Mouse (Mus musculus): ENCODE measurements at regions not wholly inside any gene's neighbourhood (a gene's known extent, or its start where the extent isn't known, plus 50 kb on each side); places are given as distances from the start of the nearest gene placed in this dataset.
"Not testable (repeated sequence)": the region's sequence is repeated elsewhere in the genome, so short reads cannot be mapped to it uniquely, and the experiment has no call there.

- Histone ChIP-seq H3K27ac (ENCODE audit: insufficient read depth, low read length) (no peak overlapping the region), H3K4me1 (ENCODE audit: control insufficient read depth, insufficient read depth, insufficient read length) (no peaks in the 10 kb centered on the region), H3K27me3 (ENCODE audit: control insufficient read depth, insufficient read depth, low read length) (no peaks in the 10 kb centered on the region), H3K36me3 (ENCODE audit: control insufficient read depth, insufficient read depth, low read length) (no peaks in the 10 kb centered on the region), H3K4me3 (ENCODE audit: extremely low read depth, insufficient read depth, insufficient read length) (no peak overlapping the region)
- no peak for DNase-seq (ENCODE audit: low read depth in 1 of 2, low spot score in 2 of 2)
- TF ChIP-seq POLR2A (IDR thresholded peaks at IDR 0.05; ENCODE audit: low read depth, low read length) (no peak), CTCF (IDR thresholded peaks at IDR 0.05; ENCODE audit: extremely low read depth, insufficient read depth, insufficient read length, insufficient replicate concordance) (no peak)
- 91% methylated on average over 4 of the region's 4 CpGs for WGBS
Measured at GRCm38 (mm10) chr3:40355103-40355502, 176.0 kb upstream of the Intu start.

- TF ChIP-seq POLR2A (IDR thresholded peaks at IDR 0.05; ENCODE audit: low read depth, low read length), result no peak
- no peak for TF ChIP-seq CTCF (IDR thresholded peaks at IDR 0.05; ENCODE audit: extremely low read depth, insufficient read depth, insufficient read length, insufficient replicate concordance)
- DNase-seq (ENCODE audit: low read depth in 1 of 2, low spot score in 2 of 2), result no peak
- Histone ChIP-seq H3K4me3 (ENCODE audit: extremely low read depth, insufficient read depth, insufficient read length) (no peak overlapping the region), H3K36me3 (ENCODE audit: control insufficient read depth, insufficient read depth, low read length) (no peaks in the 10 kb centered on the region), H3K27ac (ENCODE audit: insufficient read depth, low read length) (no peak overlapping the region), H3K4me1 (ENCODE audit: control insufficient read depth, insufficient read depth, insufficient read length) (no peaks in the 10 kb centered on the region), H3K27me3 (ENCODE audit: control insufficient read depth, insufficient read depth, low read length) (no peaks in the 10 kb centered on the region)
- 88% methylated on average over 4 of the region's 4 CpGs for WGBS
Measured at GRCm38 (mm10) chr3:40368421-40368820, 162.7 kb upstream of the Intu start.

- H3K27me3 ChIP-seq (ENCODE audit: control insufficient read depth, insufficient read depth, low read length), result no peaks in the 10 kb centered on the region
- TF ChIP-seq POLR2A (IDR thresholded peaks at IDR 0.05; ENCODE audit: low read depth, low read length) (no peak), CTCF (IDR thresholded peaks at IDR 0.05; ENCODE audit: extremely low read depth, insufficient read depth, insufficient read length, insufficient replicate concordance) (no peak)
- H3K4me1 ChIP-seq (ENCODE audit: control insufficient read depth, insufficient read depth, insufficient read length), result no peaks in the 10 kb centered on the region
- DNase-seq (ENCODE audit: low read depth in 1 of 2, low spot score in 2 of 2), result no peak
- H3K36me3 ChIP-seq (ENCODE audit: control insufficient read depth, insufficient read depth, low read length), result no peaks in the 10 kb centered on the region
- H3K27ac ChIP-seq (ENCODE audit: insufficient read depth, low read length), result no peak overlapping the region
- H3K4me3 ChIP-seq (ENCODE audit: extremely low read depth, insufficient read depth, insufficient read length), result no peak overlapping the region
- WGBS, result 67% methylated on average over 7 of the region's 7 CpGs
Measured at GRCm38 (mm10) chr3:40371411-40371810, 159.7 kb upstream of the Intu start.

- not testable (repeated sequence) for H3K27ac ChIP-seq (ENCODE audit: insufficient read depth, low read length); DNase-seq (ENCODE audit: low read depth in 1 of 2, low spot score in 2 of 2); H3K4me1 ChIP-seq (ENCODE audit: control insufficient read depth, insufficient read depth, insufficient read length); H3K27me3 ChIP-seq (ENCODE audit: control insufficient read depth, insufficient read depth, low read length); H3K4me3 ChIP-seq (ENCODE audit: extremely low read depth, insufficient read depth, insufficient read length); H3K36me3 ChIP-seq (ENCODE audit: control insufficient read depth, insufficient read depth, low read length)
Measured at GRCm38 (mm10) chr3:40376220-40376619, 154.9 kb upstream of the Intu start.

GRCm38 (mm10) chr3:40377416-40377815 lies 153.7 kb upstream of the Intu start:
- TF ChIP-seq POLR2A (IDR thresholded peaks at IDR 0.05; ENCODE audit: low read depth, low read length), result no peak
- TF ChIP-seq CTCF (IDR thresholded peaks at IDR 0.05; ENCODE audit: extremely low read depth, insufficient read depth, insufficient read length, insufficient replicate concordance), result no peak
- 82% methylated on average over 7 of the region's 7 CpGs for WGBS
- H3K4me3 ChIP-seq (ENCODE audit: extremely low read depth, insufficient read depth, insufficient read length), result no peak overlapping the region
- DNase-seq (ENCODE audit: low read depth in 1 of 2, low spot score in 2 of 2), result no peak
- H3K36me3 ChIP-seq (ENCODE audit: control insufficient read depth, insufficient read depth, low read length), result no peaks in the 10 kb centered on the region
- H3K4me1 ChIP-seq (ENCODE audit: control insufficient read depth, insufficient read depth, insufficient read length), result no peaks in the 10 kb centered on the region
- no peak overlapping the region for H3K27ac ChIP-seq (ENCODE audit: insufficient read depth, low read length)
- H3K27me3 ChIP-seq (ENCODE audit: control insufficient read depth, insufficient read depth, low read length), result no peaks in the 10 kb centered on the region

GRCm38 (mm10) chr3:40379063-40379462 lies 152.0 kb upstream of the Intu start:
- 88% methylated on average over 2 of the region's 2 CpGs for WGBS
- no peaks in the 10 kb centered on the region for H3K4me1 ChIP-seq (ENCODE audit: control insufficient read depth, insufficient read depth, insufficient read length)
- no peak overlapping the region for H3K27ac ChIP-seq (ENCODE audit: insufficient read depth, low read length)
- no peaks in the 10 kb centered on the region for H3K36me3 ChIP-seq (ENCODE audit: control insufficient read depth, insufficient read depth, low read length)
- DNase-seq (ENCODE audit: low read depth in 1 of 2, low spot score in 2 of 2), result no peak
- TF ChIP-seq POLR2A (IDR thresholded peaks at IDR 0.05; ENCODE audit: low read depth, low read length) (no peak), CTCF (IDR thresholded peaks at IDR 0.05; ENCODE audit: extremely low read depth, insufficient read depth, insufficient read length, insufficient replicate concordance) (no peak)
- H3K27me3 ChIP-seq (ENCODE audit: control insufficient read depth, insufficient read depth, low read length), result no peaks in the 10 kb centered on the region
- no peak overlapping the region for H3K4me3 ChIP-seq (ENCODE audit: extremely low read depth, insufficient read depth, insufficient read length)

GRCm38 (mm10) chr3:40391631-40392030 lies 139.5 kb upstream of the Intu start:
- Histone ChIP-seq H3K4me1 (ENCODE audit: control insufficient read depth, insufficient read depth, insufficient read length) (no peaks in the 10 kb centered on the region), H3K4me3 (ENCODE audit: extremely low read depth, insufficient read depth, insufficient read length) (no peak overlapping the region), H3K36me3 (ENCODE audit: control insufficient read depth, insufficient read depth, low read length) (no peaks in the 10 kb centered on the region), H3K27ac (ENCODE audit: insufficient read depth, low read length) (no peak overlapping the region), H3K27me3 (ENCODE audit: control insufficient read depth, insufficient read depth, low read length) (no peaks in the 10 kb centered on the region)
- WGBS, result 46% methylated on average over 6 of the region's 6 CpGs
- no peak for TF ChIP-seq POLR2A (IDR thresholded peaks at IDR 0.05; ENCODE audit: low read depth, low read length)
- no peak for TF ChIP-seq CTCF (IDR thresholded peaks at IDR 0.05; ENCODE audit: extremely low read depth, insufficient read depth, insufficient read length, insufficient replicate concordance)
- DNase-seq (ENCODE audit: low read depth in 1 of 2, low spot score in 2 of 2), result peak in 1 of 2 experiments; percentile 2

Data from spleen, adult 2 months (tissue).